Mouse (Mus musculus) heart, adult 2 months (tissue): Measurements from ENCODE around the gene Sox13. TPM values are rescaled to one million over a fixed set of nuclear protein-coding genes. Genes with fewer than 3 reads are reported as not detected.

Experiments used
- DNase-seq, 2 experiments: peaks; one replicate each; pipeline ENCODE4 v3.0.0; 2021
- H3K27ac ChIP-seq: fragments of 200-600 bp; 2 replicates; pipeline ENCODE4 v1.8.1; 2022
- H3K27me3 ChIP-seq: fragments of 200-500 bp; 2 replicates; pipeline ENCODE4 v1.6.1; 2012; ENCODE audit warnings: mild to moderate bottlenecking, low read length, inconsistent platforms, mixed read lengths; ENCODE audit not compliant: control insufficient read depth, insufficient read depth
- H3K36me3 ChIP-seq: fragments of 200-500 bp; 2 replicates; pipeline ENCODE4 v1.6.1; 2012; ENCODE audit warnings: low read length, inconsistent platforms; ENCODE audit not compliant: control insufficient read depth, insufficient read depth
- H3K4me1 ChIP-seq: fragments of 200-500 bp; 2 replicates; pipeline ENCODE4 v1.6.1; 2011; ENCODE audit warnings: low read length; ENCODE audit not compliant: control insufficient read depth, insufficient read depth
- H3K4me3 ChIP-seq: fragments of 200-600 bp; 2 replicates; pipeline ENCODE4 v1.8.1; 2022
- H3K79me2 ChIP-seq: fragments of 200-500 bp; replicated peaks from 2 replicates; pipeline ENCODE4 v1.6.1; 2012; ENCODE audit warnings: mild to moderate bottlenecking, inconsistent platforms, low read length, moderate library complexity, mixed read lengths; ENCODE audit not compliant: control insufficient read depth, insufficient read depth
- H3K9ac ChIP-seq: fragments of 200-500 bp; 2 replicates; pipeline ENCODE4 v1.6.1; 2012; ENCODE audit warnings: low read depth, mild to moderate bottlenecking, control low read depth, inconsistent platforms, low read length, mixed read lengths
- CTCF ChIP-seq: fragments of 200-600 bp; IDR thresholded peaks from 2 replicates; pipeline ENCODE4 v1.8.1; 2022; ENCODE audit warnings: antibody characterized with exemption, mild to moderate bottlenecking, moderate library complexity
- EP300 ChIP-seq: fragments of 200-500 bp; IDR thresholded peaks from 2 replicates; pipeline ENCODE4 v1.6.1; 2011; ENCODE audit warnings: low read depth, low read length, control low read depth; ENCODE audit not compliant: insufficient read depth
- POLR2A ChIP-seq: fragments of 200-500 bp; IDR thresholded peaks from 2 replicates; pipeline ENCODE4 v1.6.1; 2011; ENCODE audit warnings: mild to moderate bottlenecking, low read depth, low read length, control low read depth; ENCODE audit not compliant: insufficient read depth
- WGBS: fragments of 180-500 bp; shearing (Covaris S2); methylation state at CpG from one replicate; pipeline ENCODE4 v1.1.7; 2018; 5-methylcytosine and 5-hydroxymethylcytosine counted together
- intact Hi-C: fragments of 180-260 bp; cut with DNase I; formaldehyde crosslinking; loops from one replicate; pipeline ENCODE4 v1.15.1; 2025
- polyA plus RNA-seq: library from polyadenylated mRNA; depleted of rRNA; stranded (reverse); fragments of >200 nt; gene quantifications from 2 replicates; pipeline ENCODE4 v1.2.3, GENCODE M21; 2012
- total RNA-seq, 2 experiments: library from RNA; stranded (reverse); gene quantifications; 2 replicates each; pipeline ENCODE4 v1.2.3; 2021

Gene Sox13
- total and polyA plus RNA-seq, 3 experiments, result 15.3 to 24.7 (median 16.2) TPM

- H3K79me2 ChIP-seq, result no peaks in the 10 kb centered on the region
- H3K4me3 ChIP-seq, result no peak overlapping the region
- H3K27ac ChIP-seq, result peak overlapping the region; percentile 83
- intact Hi-C loops, result loop anchor here (1.0 to 2.0 kb wide), 2 partner anchors 17 to 41 kb away; no protein-coding TSS in a partner anchor
- H3K27me3 ChIP-seq, result no peaks in the 10 kb centered on the region
- 26% methylated on average over 13 of the region's 13 CpGs for WGBS
- TF ChIP-seq EP300 (peak; percentile 47; the same call in 1 of the 2 replicates), POLR2A (peak; percentile 44; the same call in 1 of the 2 replicates), CTCF (no peak)
- DNase-seq, result peak; percentile 60 to 61
- H3K36me3 ChIP-seq, result no peaks in the 10 kb centered on the region
- no peak overlapping the region for H3K9ac ChIP-seq
- peaks cover 18% of the 10 kb centered on the region for H3K4me1 ChIP-seq
Measured at GRCm38 (mm10) chr1:133451869-133452563, 27.8 kb upstream of the Sox13 start.

- TF ChIP-seq CTCF, result no peak
- TF ChIP-seq POLR2A, result no peak
- TF ChIP-seq EP300, result no peak
- H3K4me1 ChIP-seq, result peaks cover 18% of the 10 kb centered on the region
- peak overlapping the region; percentile 83 for H3K27ac ChIP-seq
- H3K36me3 ChIP-seq, result no peaks in the 10 kb centered on the region
- 64% methylated on average over 11 of the region's 11 CpGs for WGBS
- intact Hi-C loops, result no loop called here
- H3K79me2 ChIP-seq, result no peaks in the 10 kb centered on the region
- no peaks in the 10 kb centered on the region for H3K27me3 ChIP-seq
- no peak overlapping the region for H3K9ac ChIP-seq
- peak in 1 of 2 experiments; percentile 18 for DNase-seq
- no peak overlapping the region for H3K4me3 ChIP-seq
Measured at GRCm38 (mm10) chr1:133451025-133451424, 26.8 kb upstream of the Sox13 start.

GRCm38 (mm10) chr1:133448351-133448931 is 24.3 kb upstream of the Sox13 start:
- Histone ChIP-seq H3K9ac (no peak overlapping the region), H3K4me1 (peaks cover 18% of the 10 kb centered on the region)
- TF ChIP-seq CTCF, result peak; percentile 40
- peak; percentile 95 for TF ChIP-seq EP300
- TF ChIP-seq POLR2A, result peak; percentile 45; the same call in 1 of the 2 replicates

GRCm38 (mm10) chr1:133446291-133446690 is 22.1 kb upstream of the Sox13 start:
- intact Hi-C loops, result no loop called here
- H3K27ac ChIP-seq, result no peak overlapping the region
- H3K4me1 ChIP-seq, result peaks cover 11% of the 10 kb centered on the region
- no peak overlapping the region for H3K4me3 ChIP-seq
- H3K79me2 ChIP-seq, result no peaks in the 10 kb centered on the region
- 56% methylated on average over 4 of the region's 4 CpGs for WGBS
- no peak overlapping the region for H3K9ac ChIP-seq
- H3K27me3 ChIP-seq, result no peaks in the 10 kb centered on the region
- TF ChIP-seq CTCF, result no peak
- TF ChIP-seq EP300, result no peak
- no peak for TF ChIP-seq POLR2A
- DNase-seq, result no peak
- H3K36me3 ChIP-seq, result no peaks in the 10 kb centered on the region

More at GRCm38 (mm10) chr1:133448351-133448931, 24.3 kb upstream of the Sox13 start:
- H3K27me3 ChIP-seq, result no peaks in the 10 kb centered on the region
- no peaks in the 10 kb centered on the region for H3K36me3 ChIP-seq
- H3K27ac ChIP-seq, result peak overlapping the region; percentile 60
- intact Hi-C loops, result loop anchor here (1.0 to 2.0 kb wide), 3 partner anchors 25 to 64 kb away; no protein-coding TSS in a partner anchor
- H3K79me2 ChIP-seq, result no peaks in the 10 kb centered on the region
- H3K4me3 ChIP-seq, result no peak overlapping the region
- peak; percentile 70 to 84 for DNase-seq
- WGBS, result 19% methylated on average over 14 of the region's 14 CpGs

GRCm38 (mm10) chr1:133444315-133444714 is 20.1 kb upstream of the Sox13 start:
- Histone ChIP-seq H3K4me1 (peaks cover 3% of the 10 kb centered on the region), H3K36me3 (no peaks in the 10 kb centered on the region), H3K27me3 (no peaks in the 10 kb centered on the region), H3K4me3 (no peak overlapping the region), H3K79me2 (no peaks in the 10 kb centered on the region), H3K9ac (no peak overlapping the region), H3K27ac (no peak overlapping the region)
- 59% methylated on average over 8 of the region's 8 CpGs for WGBS
- DNase-seq, result no peak
- intact Hi-C loops, result no loop called here
- TF ChIP-seq POLR2A (no peak), CTCF (no peak), EP300 (no peak)
